Mouse (Mus musculus) liver, embryonic 16.5 days (tissue): ENCODE measurements around the gene Pde4c. TPM values are rescaled to one million over a fixed set of nuclear protein-coding genes. Genes with fewer than 3 reads are reported as not detected.

Experiments used
- ATAC-seq: fragments of 200-750 bp; cut with Nextera tagmentation; 2 replicates; pipeline ENCODE4 v1.8.0; 2017; ENCODE audit warnings: low read depth, mild to moderate bottlenecking, moderate number of reproducible peaks, moderate library complexity
- H3K27ac ChIP-seq: fragments of 300-500 bp; sonication (generic); 2 replicates; pipeline ENCODE4 v1.5.1; 2014; ENCODE audit warnings: mild to moderate bottlenecking, low read length
- H3K27me3 ChIP-seq: fragments of 300-500 bp; sonication (generic); 2 replicates; pipeline ENCODE4 v1.6.1; 2014; ENCODE audit warnings: low read depth, low read length, mixed read lengths; ENCODE audit not compliant: control insufficient read depth, insufficient read depth
- H3K36me3 ChIP-seq: fragments of 300-500 bp; sonication (generic); 2 replicates; pipeline ENCODE4 v1.6.1; 2014; ENCODE audit warnings: mild to moderate bottlenecking; ENCODE audit not compliant: control insufficient read depth, insufficient read depth
- H3K4me1 ChIP-seq: fragments of 300-500 bp; sonication (generic); 2 replicates; pipeline ENCODE4 v1.6.1; 2014; ENCODE audit warnings: low read depth, low read length, mixed read lengths; ENCODE audit not compliant: control insufficient read depth
- H3K4me2 ChIP-seq: fragments of 300-500 bp; sonication (generic); 2 replicates; pipeline ENCODE4 v1.6.1; 2014; ENCODE audit warnings: low read depth, low read length, mixed read lengths
- H3K4me3 ChIP-seq: fragments of 300-500 bp; sonication (generic); 2 replicates; pipeline ENCODE4 v1.5.1; 2014; ENCODE audit warnings: low read depth, mild to moderate bottlenecking, low read length
- H3K9ac ChIP-seq: fragments of 300-500 bp; sonication (generic); 2 replicates; pipeline ENCODE4 v1.6.1; 2014; ENCODE audit warnings: low read depth, low read length
- H3K9me3 ChIP-seq: fragments of 300-500 bp; sonication (generic); replicated peaks from 2 replicates; pipeline ENCODE4 v1.6.1; 2016; ENCODE audit warnings: low read length; ENCODE audit not compliant: control insufficient read depth
- WGBS: fragments of 180-500 bp; shearing (Covaris S2); extraction: QIAGEN DNeasy Blood & Tissue Kit; methylation state at CpG from one replicate; pipeline ENCODE4 v1.1.7; 2014; ENCODE audit not compliant: insufficient replicate concordance; 5-methylcytosine and 5-hydroxymethylcytosine counted together
- polyA plus RNA-seq: library from polyadenylated mRNA; unstranded; fragments of >200 nt; fragmentation: Nextera tagmentation; extraction: Ambion mirVana; gene quantifications from 2 replicates; pipeline ENCODE4 v1.2.1, GENCODE M21; 2015

The Pde4c gene
- polyA plus RNA-seq, 1 experiment from 2014 or later, result 2.2 TPM

DNA sequence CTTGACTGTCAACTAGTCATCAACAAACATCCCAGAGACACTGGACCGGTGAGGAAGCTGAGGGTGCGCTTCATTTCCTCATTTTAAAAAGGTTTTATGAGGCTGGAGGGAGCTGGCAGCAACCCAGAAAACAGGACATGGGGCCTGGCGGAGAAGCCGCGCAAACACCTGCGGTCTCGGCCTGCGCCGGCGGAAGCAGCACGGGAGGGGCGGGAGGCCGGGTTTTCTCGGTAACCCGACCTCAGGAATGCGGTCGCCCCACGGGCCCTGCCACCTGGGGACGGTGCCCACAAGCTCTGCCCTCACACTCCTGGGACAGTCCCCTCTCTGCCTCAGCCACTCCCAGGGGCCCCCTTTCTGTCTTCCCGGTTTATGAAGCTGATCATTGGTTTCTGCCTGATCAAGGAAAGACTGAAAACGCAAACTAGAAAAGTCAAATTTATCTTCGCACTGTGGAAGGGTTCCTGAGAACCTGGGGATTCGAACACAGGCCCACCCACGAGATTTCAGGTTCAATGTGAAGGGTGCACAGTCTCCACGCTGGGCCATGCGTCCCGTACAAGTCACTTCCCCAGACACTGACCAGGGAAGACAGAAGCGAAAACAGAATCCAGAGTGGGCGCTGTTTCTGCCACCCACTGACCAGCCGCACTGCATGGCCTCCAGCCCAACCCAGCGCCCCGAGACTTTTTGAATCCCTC is 28.1 kb upstream of the Pde4c start:
- peaks cover 46% of the 10 kb centered on the region for H3K4me1 ChIP-seq
- H3K9ac ChIP-seq, result peak overlapping the region; percentile 78
- ATAC-seq, result no peak
- H3K4me2 ChIP-seq, result peak overlapping the region; percentile 84
- H3K36me3 ChIP-seq, result no peaks in the 10 kb centered on the region
- H3K27me3 ChIP-seq, result peaks cover 2% of the 10 kb centered on the region; the same call in 1 of the 2 replicates
- H3K27ac ChIP-seq, result peak overlapping the region; percentile 94
- WGBS, result 16% methylated on average over 32 of the region's 32 CpGs
- peak overlapping the region; percentile 35; the same call in 1 of the 2 replicates for H3K4me3 ChIP-seq
- no peaks in the 10 kb centered on the region for H3K9me3 ChIP-seq

DNA sequence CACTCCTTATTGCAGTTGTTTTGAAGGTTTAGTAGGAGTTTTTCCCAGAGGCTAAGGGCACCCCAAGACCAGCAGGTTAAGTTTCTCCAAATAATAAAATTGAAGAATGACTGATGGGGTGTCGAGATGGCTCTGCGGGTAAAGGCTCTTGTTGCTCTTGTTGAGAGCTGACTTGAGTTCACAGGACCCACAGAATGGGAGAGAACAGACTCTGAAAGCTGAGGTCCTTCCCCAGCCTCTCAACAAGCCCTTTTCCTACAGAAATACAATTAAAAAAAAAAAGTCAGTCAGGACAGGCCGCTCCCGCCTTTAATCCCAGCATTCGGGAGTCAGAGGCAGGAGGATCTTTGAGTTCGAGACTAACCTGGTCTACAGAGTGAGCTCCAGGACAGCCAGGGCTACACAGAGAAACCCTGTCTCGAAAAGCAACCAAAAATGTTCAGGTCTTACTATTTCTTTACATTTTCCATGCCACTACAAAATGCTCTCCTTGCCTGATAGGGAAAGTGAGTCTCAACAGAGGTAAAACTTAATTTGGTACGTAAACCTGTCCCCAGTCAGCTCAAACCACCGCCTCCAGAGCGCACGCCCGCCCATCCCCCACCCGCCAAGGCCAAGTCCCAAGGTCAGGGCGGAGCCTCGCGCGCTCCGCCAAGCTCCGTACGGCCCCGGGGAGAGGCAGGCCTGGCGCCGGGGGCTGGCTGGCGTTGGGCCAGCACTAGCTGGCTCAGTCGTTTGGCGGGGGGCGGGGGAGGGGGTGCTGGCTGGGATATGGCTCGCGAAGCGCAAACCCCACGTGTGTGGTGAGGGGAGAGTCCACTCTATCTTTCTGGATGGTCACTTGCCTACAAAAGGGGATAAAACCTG is 27.3 kb upstream of the Pde4c start:
- peak overlapping the region; percentile 55 for H3K4me3 ChIP-seq
- peak overlapping the region; percentile 94 for H3K27ac ChIP-seq
- peaks cover 54% of the 10 kb centered on the region for H3K4me1 ChIP-seq
- peak; percentile 35 for ATAC-seq
- H3K9me3 ChIP-seq, result no peaks in the 10 kb centered on the region
- peak overlapping the region; percentile 84 for H3K4me2 ChIP-seq
- H3K36me3 ChIP-seq, result no peaks in the 10 kb centered on the region
- 3% methylated on average over 31 of the region's 31 CpGs for WGBS
- H3K27me3 ChIP-seq, result peaks cover 2% of the 10 kb centered on the region; the same call in 1 of the 2 replicates
- peak overlapping the region; percentile 78 for H3K9ac ChIP-seq

DNA sequence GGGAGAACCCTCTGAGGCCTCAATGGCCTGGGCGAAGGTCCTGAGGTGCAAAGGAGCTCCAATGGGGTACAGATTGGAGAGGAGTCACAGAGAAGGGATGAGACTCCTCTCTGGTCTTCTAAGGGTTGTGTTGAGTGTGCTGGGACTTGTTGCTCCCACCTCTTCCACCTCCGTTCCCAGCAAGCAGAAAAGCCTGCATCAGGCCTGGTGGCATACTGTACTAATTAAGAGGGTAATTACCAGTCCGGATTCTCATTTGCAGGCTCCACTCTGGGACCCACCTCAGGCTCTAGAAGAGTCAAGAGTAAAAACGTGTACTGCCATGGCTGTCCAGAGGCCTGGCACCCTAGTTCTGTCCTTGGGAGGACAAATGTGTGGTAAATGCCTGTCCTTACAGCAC is 26.6 kb upstream of the Pde4c start:
- Histone ChIP-seq H3K9ac (peak overlapping the region; percentile 78), H3K27me3 (peaks cover 2% of the 10 kb centered on the region; the same call in 1 of the 2 replicates), H3K27ac (peak overlapping the region; percentile 94), H3K4me1 (peaks cover 58% of the 10 kb centered on the region), H3K4me3 (peak overlapping the region; percentile 55), H3K36me3 (no peaks in the 10 kb centered on the region), H3K4me2 (peak overlapping the region; percentile 84), H3K9me3 (no peaks in the 10 kb centered on the region)
- WGBS, result 53% methylated on average over 4 of the region's 4 CpGs
- ATAC-seq, result no peak

DNA sequence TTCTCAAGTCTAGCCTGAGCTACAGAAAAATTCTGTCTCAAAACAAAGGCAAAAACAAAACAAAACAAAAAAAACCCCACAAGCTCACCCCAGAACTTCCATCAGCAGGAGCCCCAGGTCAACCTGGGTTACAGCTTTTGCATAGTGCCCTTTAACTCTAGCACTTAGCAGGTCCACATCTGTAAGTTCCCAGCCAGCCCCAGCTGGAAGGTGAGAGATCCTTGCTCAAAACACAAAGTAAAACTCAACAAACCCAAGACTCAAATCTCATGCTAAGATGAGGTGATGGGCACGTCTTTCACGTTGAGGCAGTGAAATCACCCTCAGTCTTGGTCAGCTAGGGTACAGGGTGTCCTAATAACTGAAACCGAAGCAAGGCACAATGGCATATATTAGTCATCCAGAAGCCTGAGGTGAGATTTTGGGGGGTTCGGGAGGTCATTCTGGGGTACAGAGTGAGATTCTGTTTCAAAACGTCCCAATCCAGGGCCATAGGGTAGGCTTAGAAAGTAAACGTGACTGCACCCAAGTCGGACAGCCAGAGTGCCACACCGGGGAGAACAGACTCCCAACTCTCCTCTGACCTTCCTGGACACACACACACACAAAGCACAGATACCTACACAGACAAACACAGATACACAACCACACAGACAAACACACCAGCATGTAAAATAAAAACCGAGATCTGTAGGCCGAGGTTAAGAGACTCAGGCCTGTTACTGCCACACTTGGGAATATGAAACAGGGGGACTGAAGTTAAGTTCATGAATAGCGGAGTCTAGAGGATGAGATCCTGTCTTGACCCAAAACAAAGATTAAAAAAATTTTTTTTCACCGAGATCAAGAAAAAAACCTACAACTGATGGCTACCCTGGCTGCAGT is 25.9 kb upstream of the Pde4c start:
- Histone ChIP-seq H3K9me3 (no peaks in the 10 kb centered on the region), H3K27me3 (no peaks in the 10 kb centered on the region), H3K4me3 (peak overlapping the region; percentile 88), H3K9ac (peak overlapping the region; percentile 78), H3K4me2 (peak overlapping the region; percentile 69), H3K27ac (peak overlapping the region; percentile 94), H3K4me1 (peaks cover 55% of the 10 kb centered on the region), H3K36me3 (no peaks in the 10 kb centered on the region)
- 64% methylated on average over 12 of the region's 12 CpGs for WGBS
- ATAC-seq, result no peak

DNA sequence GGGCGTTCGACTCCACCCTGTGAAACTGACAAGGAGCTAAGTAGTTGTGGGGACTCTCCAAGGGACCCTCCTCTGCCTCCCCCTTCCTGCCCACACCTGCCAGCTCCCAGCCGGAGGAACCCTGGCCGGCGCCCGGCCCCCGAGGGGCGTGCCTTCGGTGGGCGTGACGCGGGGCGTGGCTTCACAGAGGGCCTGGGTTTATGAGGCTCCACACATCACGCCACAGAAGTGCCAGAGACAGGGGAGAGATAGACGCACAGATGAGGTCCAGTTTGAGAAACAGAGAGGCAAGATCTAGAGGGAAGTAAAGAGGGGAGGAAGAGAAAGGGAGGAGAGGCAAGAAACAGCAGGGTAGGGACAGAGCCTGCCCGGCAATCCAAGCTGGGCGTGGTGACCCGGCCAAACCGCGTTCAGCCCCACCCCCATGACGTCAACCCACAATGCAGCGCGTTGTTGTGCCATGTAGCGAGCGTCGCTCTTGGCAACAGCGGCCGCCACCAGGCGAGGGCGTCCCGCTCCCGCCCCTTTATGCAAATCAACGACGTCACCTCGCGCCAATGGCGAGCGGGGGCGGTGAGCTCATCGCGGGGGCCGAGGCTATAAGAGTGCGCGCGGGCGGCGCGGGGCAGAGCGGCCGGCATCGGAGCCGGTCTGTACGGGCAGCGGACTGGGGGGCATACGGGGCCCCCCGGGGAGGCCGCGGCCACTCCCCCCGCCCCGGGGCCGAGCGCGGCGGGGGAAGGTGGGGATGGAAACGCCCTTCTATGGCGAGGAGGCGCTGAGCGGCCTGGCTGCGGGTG is 25.0 kb upstream of the Pde4c start, which contains the start of gene Jund:
Jund (plus strand) TSS at position 640 of the 800 bp plus-strand sequence.
- H3K4me1 ChIP-seq, result peaks cover 55% of the 10 kb centered on the region
- H3K4me2 ChIP-seq, result peak within 1 kb of the TSS; percentile 99
- no peaks in the 10 kb centered on the region for H3K9me3 ChIP-seq
- no peaks in the 10 kb centered on the region for H3K36me3 ChIP-seq
- ATAC-seq, result peak; percentile 86
- no peaks in the 10 kb centered on the region for H3K27me3 ChIP-seq
- H3K9ac ChIP-seq, result peak within 1 kb of the TSS; percentile 98
- H3K27ac ChIP-seq, result peak within 1 kb of the TSS; percentile 98
- under 1% methylated on average over 64 of the region's 69 CpGs for WGBS
- peak within 1 kb of the TSS; percentile 88 for H3K4me3 ChIP-seq

DNA sequence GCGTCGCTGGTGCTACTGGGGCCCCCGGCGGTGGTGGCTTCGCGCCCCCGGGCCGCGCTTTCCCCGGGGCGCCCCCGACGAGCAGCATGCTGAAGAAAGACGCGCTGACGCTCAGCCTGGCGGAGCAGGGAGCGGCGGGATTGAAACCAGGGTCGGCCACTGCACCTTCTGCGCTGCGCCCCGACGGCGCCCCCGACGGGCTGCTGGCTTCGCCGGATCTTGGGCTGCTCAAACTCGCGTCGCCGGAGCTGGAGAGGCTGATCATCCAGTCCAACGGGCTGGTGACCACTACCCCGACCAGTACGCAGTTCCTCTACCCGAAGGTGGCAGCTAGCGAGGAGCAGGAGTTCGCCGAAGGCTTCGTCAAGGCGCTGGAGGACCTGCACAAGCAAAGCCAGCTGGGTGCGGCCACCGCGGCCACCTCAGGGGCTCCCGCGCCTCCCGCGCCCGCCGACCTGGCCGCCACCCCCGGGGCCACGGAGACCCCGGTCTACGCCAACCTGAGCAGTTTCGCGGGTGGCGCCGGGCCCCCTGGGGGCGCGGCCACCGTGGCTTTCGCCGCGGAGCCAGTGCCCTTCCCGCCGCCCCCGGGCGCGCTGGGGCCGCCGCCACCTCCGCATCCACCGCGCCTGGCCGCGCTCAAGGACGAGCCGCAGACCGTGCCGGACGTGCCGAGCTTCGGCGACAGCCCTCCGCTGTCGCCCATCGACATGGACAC is 24.2 kb upstream of the Pde4c start:
- Histone ChIP-seq H3K27me3 (no peaks in the 10 kb centered on the region), H3K27ac (peak overlapping the region; percentile 98), H3K36me3 (no peaks in the 10 kb centered on the region), H3K4me3 (peak overlapping the region; percentile 88), H3K9me3 (no peaks in the 10 kb centered on the region), H3K9ac (peak overlapping the region; percentile 98), H3K4me1 (peaks cover 51% of the 10 kb centered on the region), H3K4me2 (peak overlapping the region; percentile 99)
- peak; percentile 7 for ATAC-seq
- under 1% methylated on average over 84 of the region's 89 CpGs for WGBS

DNA sequence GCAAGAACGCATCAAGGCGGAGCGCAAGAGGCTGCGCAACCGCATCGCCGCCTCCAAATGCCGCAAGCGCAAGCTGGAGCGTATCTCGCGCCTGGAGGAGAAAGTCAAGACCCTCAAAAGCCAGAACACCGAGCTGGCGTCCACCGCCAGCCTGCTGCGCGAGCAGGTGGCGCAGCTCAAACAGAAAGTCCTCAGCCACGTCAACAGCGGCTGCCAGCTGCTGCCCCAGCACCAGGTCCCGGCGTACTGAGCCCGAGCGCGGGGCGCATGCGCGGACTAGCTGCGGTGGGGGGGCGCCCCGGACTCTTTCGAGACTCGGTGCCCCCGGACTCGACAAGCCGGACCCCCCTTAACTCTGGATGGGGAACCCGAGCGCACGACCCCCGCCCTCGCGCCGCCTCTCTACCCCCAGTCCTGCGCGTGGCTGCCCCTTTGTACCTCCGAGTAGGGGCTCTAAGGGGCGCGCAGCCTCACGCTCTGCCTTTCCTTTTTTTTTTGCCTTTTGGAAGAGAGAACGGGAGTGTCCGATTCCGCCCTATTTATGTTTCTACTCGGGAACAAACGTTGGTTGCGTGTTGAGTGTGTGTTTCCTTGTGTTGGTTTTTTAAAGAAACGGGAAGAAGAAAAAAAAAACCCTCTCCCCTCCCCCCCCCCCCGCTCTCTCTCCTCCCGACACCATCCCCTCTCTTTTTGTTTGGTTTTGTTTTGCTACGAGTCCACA is 23.5 kb upstream of the Pde4c start:
- WGBS, result 0% methylated on average over 59 of the region's 59 CpGs
- peaks cover 46% of the 10 kb centered on the region for H3K4me1 ChIP-seq
- peak overlapping the region; percentile 98 for H3K27ac ChIP-seq
- no peaks in the 10 kb centered on the region for H3K27me3 ChIP-seq
- H3K36me3 ChIP-seq, result no peaks in the 10 kb centered on the region
- peak overlapping the region; percentile 88 for H3K4me3 ChIP-seq
- H3K4me2 ChIP-seq, result peak overlapping the region; percentile 99
- H3K9me3 ChIP-seq, result no peaks in the 10 kb centered on the region
- H3K9ac ChIP-seq, result peak overlapping the region; percentile 98
- no peak for ATAC-seq
